Mouse (Mus musculus): ENCODE results near the gene Tmem143. TPM values are rescaled to one million over a fixed set of nuclear protein-coding genes. Genes with fewer than 3 reads are reported as not detected.

Gene Tmem143
- polyA plus RNA-seq, 1 experiment from 2014 or later: 5.1 TPM

- Histone ChIP-seq H3K27me3 (ENCODE audit: control insufficient read depth, insufficient read depth, low read length) (no peaks in the 10 kb centered on the region), H3K4me2 (ENCODE audit: low read length) (peak overlapping the region; percentile 75), H3K4me3 (replicated peaks; ENCODE audit: low read depth, low read length) (peak overlapping the region; percentile 54), H3K9me3 (ENCODE audit: control insufficient read depth, low read length) (no peaks in the 10 kb centered on the region), H3K27ac (replicated peaks; ENCODE audit: low read depth, low read length) (0 out of 2 replicates have a peak overlapping the region, but pooled peaks have one; percentile 55), H3K4me1 (ENCODE audit: control insufficient read depth, insufficient read depth, low read length) (peaks cover 37% of the 10 kb centered on the region), H3K36me3 (ENCODE audit: control insufficient read depth, insufficient read depth, low read length) (no peaks in the 10 kb centered on the region), H3K9ac (replicated peaks; ENCODE audit: low read length) (peak overlapping the region; percentile 74)
- DNase-seq (peak; percentile 95), ATAC-seq (ENCODE audit: low FRiP score, low TSS enrichment) (peak; percentile 62)
- WGBS: under 1% methylated on average over 117 of the region's 117 CpGs
These were observed 30.5 kb upstream of the Tmem143 start for GRCm38 (mm10) chr7:45865925-45866910.

GRCm38 (mm10) chr7:45867871-45868270 lies 28.9 kb upstream of the Tmem143 start:
- no peak for ATAC-seq (ENCODE audit: low FRiP score, low TSS enrichment)
- no peaks in the 10 kb centered on the region for H3K27me3 ChIP-seq (ENCODE audit: control insufficient read depth, insufficient read depth, low read length)
- no peaks in the 10 kb centered on the region for H3K36me3 ChIP-seq (ENCODE audit: control insufficient read depth, insufficient read depth, low read length)
- no peak overlapping the region for H3K4me3 ChIP-seq (replicated peaks; ENCODE audit: low read depth, low read length)
- 0% methylated on average over 2 of the region's 2 CpGs for WGBS
- peak overlapping the region; percentile 75 for H3K4me2 ChIP-seq (ENCODE audit: low read length)
- no peaks in the 10 kb centered on the region for H3K9me3 ChIP-seq (ENCODE audit: control insufficient read depth, low read length)
- no peak overlapping the region for H3K27ac ChIP-seq (replicated peaks; ENCODE audit: low read depth, low read length)
- peaks cover 39% of the 10 kb centered on the region for H3K4me1 ChIP-seq (ENCODE audit: control insufficient read depth, insufficient read depth, low read length)
- H3K9ac ChIP-seq (replicated peaks; ENCODE audit: low read length): peak overlapping the region; percentile 74; the same call in 1 of the 2 replicates
- DNase-seq: peak; percentile 53

GRCm38 (mm10) chr7:45869107-45869670 lies 27.6 kb upstream of the Tmem143 start:
- DNase-seq (peak; percentile 49), ATAC-seq (ENCODE audit: low FRiP score, low TSS enrichment) (no peak)
- Histone ChIP-seq H3K4me3 (replicated peaks; ENCODE audit: low read depth, low read length) (peak overlapping the region; percentile 44), H3K9me3 (ENCODE audit: control insufficient read depth, low read length) (no peaks in the 10 kb centered on the region), H3K27ac (replicated peaks; ENCODE audit: low read depth, low read length) (no peak overlapping the region), H3K4me1 (ENCODE audit: control insufficient read depth, insufficient read depth, low read length) (peaks cover 46% of the 10 kb centered on the region), H3K9ac (replicated peaks; ENCODE audit: low read length) (peak overlapping the region; percentile 68), H3K27me3 (ENCODE audit: control insufficient read depth, insufficient read depth, low read length) (no peaks in the 10 kb centered on the region), H3K4me2 (ENCODE audit: low read length) (peak overlapping the region; percentile 75), H3K36me3 (ENCODE audit: control insufficient read depth, insufficient read depth, low read length) (no peaks in the 10 kb centered on the region)
- 17% methylated on average over 8 of the region's 8 CpGs for WGBS

GRCm38 (mm10) chr7:45869787-45870186 lies 27.0 kb upstream of the Tmem143 start:
- Histone ChIP-seq H3K27me3 (ENCODE audit: control insufficient read depth, insufficient read depth, low read length) (no peaks in the 10 kb centered on the region), H3K4me1 (ENCODE audit: control insufficient read depth, insufficient read depth, low read length) (peaks cover 50% of the 10 kb centered on the region), H3K36me3 (ENCODE audit: control insufficient read depth, insufficient read depth, low read length) (peaks cover 3% of the 10 kb centered on the region; the same call in 1 of the 2 replicates), H3K9ac (replicated peaks; ENCODE audit: low read length) (peak overlapping the region; percentile 68), H3K4me3 (replicated peaks; ENCODE audit: low read depth, low read length) (peak overlapping the region; percentile 44), H3K4me2 (ENCODE audit: low read length) (peak overlapping the region; percentile 75), H3K9me3 (ENCODE audit: control insufficient read depth, low read length) (no peaks in the 10 kb centered on the region), H3K27ac (replicated peaks; ENCODE audit: low read depth, low read length) (0 out of 2 replicates have a peak overlapping the region, but pooled peaks have one; percentile 5)
- ATAC-seq (ENCODE audit: low FRiP score, low TSS enrichment) (no peak), DNase-seq (peak; percentile 36)
- WGBS: 2% methylated on average over 14 of the region's 14 CpGs

- WGBS: 2% methylated on average over 30 of the region's 30 CpGs
- H3K27me3 ChIP-seq (ENCODE audit: control insufficient read depth, insufficient read depth, low read length): no peaks in the 10 kb centered on the region
- DNase-seq (peak; percentile 69), ATAC-seq (ENCODE audit: low FRiP score, low TSS enrichment) (no peak)
- H3K4me3 ChIP-seq (replicated peaks; ENCODE audit: low read depth, low read length): peak overlapping the region; percentile 44
- peaks cover 50% of the 10 kb centered on the region for H3K4me1 ChIP-seq (ENCODE audit: control insufficient read depth, insufficient read depth, low read length)
- H3K36me3 ChIP-seq (ENCODE audit: control insufficient read depth, insufficient read depth, low read length): peaks cover 10% of the 10 kb centered on the region
- H3K9me3 ChIP-seq (ENCODE audit: control insufficient read depth, low read length): no peaks in the 10 kb centered on the region
- peak overlapping the region; percentile 60 for H3K27ac ChIP-seq (replicated peaks; ENCODE audit: low read depth, low read length)
- peak overlapping the region; percentile 75 for H3K4me2 ChIP-seq (ENCODE audit: low read length)
- H3K9ac ChIP-seq (replicated peaks; ENCODE audit: low read length): peak overlapping the region; percentile 68
These were observed 26.3 kb upstream of the Tmem143 start for GRCm38 (mm10) chr7:45870282-45871058.

GRCm38 (mm10) chr7:45872624-45873023 lies 24.1 kb upstream of the Tmem143 start, which contains the start of gene Kdelr1:
Kdelr1 (plus strand) TSS chr7:45872772.
- Histone ChIP-seq H3K4me2 (ENCODE audit: low read length) (peak within 1 kb of the TSS; percentile 63), H3K4me3 (replicated peaks; ENCODE audit: low read depth, low read length) (peak within 1 kb of the TSS; percentile 64), H3K9ac (replicated peaks; ENCODE audit: low read length) (peak within 1 kb of the TSS; percentile 91), H3K36me3 (ENCODE audit: control insufficient read depth, insufficient read depth, low read length) (peaks cover 31% of the 10 kb centered on the region), H3K9me3 (ENCODE audit: control insufficient read depth, low read length) (no peaks in the 10 kb centered on the region), H3K27ac (replicated peaks; ENCODE audit: low read depth, low read length) (peak within 1 kb of the TSS; percentile 85), H3K27me3 (ENCODE audit: control insufficient read depth, insufficient read depth, low read length) (no peaks in the 10 kb centered on the region), H3K4me1 (ENCODE audit: control insufficient read depth, insufficient read depth, low read length) (peaks cover 47% of the 10 kb centered on the region)
- ATAC-seq (ENCODE audit: low FRiP score, low TSS enrichment): peak; percentile 67
- WGBS: under 1% methylated on average over 18 of the region's 18 CpGs
- peak; percentile 96 for DNase-seq

GRCm38 (mm10) chr7:45873061-45873947 lies 23.4 kb upstream of the Tmem143 start:
- WGBS: 2% methylated on average over 28 of the region's 28 CpGs
- H3K27ac ChIP-seq (replicated peaks; ENCODE audit: low read depth, low read length): peak overlapping the region; percentile 85
- peaks cover 35% of the 10 kb centered on the region for H3K36me3 ChIP-seq (ENCODE audit: control insufficient read depth, insufficient read depth, low read length)
- H3K4me2 ChIP-seq (ENCODE audit: low read length): peak overlapping the region; percentile 63
- DNase-seq (peak; percentile 77), ATAC-seq (ENCODE audit: low FRiP score, low TSS enrichment) (peak; percentile 49)
- H3K27me3 ChIP-seq (ENCODE audit: control insufficient read depth, insufficient read depth, low read length): no peaks in the 10 kb centered on the region
- H3K9me3 ChIP-seq (ENCODE audit: control insufficient read depth, low read length): no peaks in the 10 kb centered on the region
- H3K9ac ChIP-seq (replicated peaks; ENCODE audit: low read length): peak overlapping the region; percentile 91
- H3K4me1 ChIP-seq (ENCODE audit: control insufficient read depth, insufficient read depth, low read length): peaks cover 40% of the 10 kb centered on the region
- peak overlapping the region; percentile 64 for H3K4me3 ChIP-seq (replicated peaks; ENCODE audit: low read depth, low read length)

Data from midbrain, embryonic 14.5 days (tissue).